Mouse (Mus musculus) heart, postnatal 25 days (tissue): Measurements from ENCODE around the gene Baz1b. TPM values are rescaled to one million over a fixed set of nuclear protein-coding genes. Genes with fewer than 3 reads are reported as not detected.
"Not testable (repeated sequence)": the region's sequence is repeated elsewhere in the genome, so short reads cannot be mapped to it uniquely, and the experiment has no call there.

Source experiments
- DNase-seq: peaks from one replicate; pipeline ENCODE4 v3.0.0; 2022; ENCODE audit warnings: low spot score
- intact Hi-C: fragments of 180-260 bp; cut with DNase I; formaldehyde crosslinking; loops from one replicate; pipeline ENCODE4 v1.15.1; 2025
- total RNA-seq, 2 experiments: library from RNA; stranded (reverse); gene quantifications; 2 replicates each; pipeline ENCODE4 v1.2.3; 2021

Gene Baz1b
- total RNA-seq, 2 experiments from 2014 or later: 38.2 to 45.3 TPM

DNA sequence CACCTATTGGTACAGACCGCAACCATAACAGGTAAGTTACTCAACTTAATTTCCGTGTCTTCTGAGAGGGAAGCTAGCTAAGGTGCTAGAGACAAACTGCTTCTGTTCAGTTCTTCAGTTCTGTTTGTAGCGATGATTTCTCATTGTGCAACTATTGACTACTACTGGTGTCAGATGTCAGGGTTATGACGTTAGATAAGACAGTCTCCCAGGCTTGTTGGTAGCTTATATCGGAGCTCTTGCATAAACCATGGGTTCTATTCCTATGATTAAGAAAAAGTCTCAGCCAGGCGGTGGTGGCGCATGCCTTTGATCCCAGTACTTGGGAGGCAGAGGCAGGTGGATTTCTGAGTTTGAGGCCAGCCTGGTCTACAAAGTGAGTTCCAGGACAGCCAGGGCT is 35.0 kb downstream of the Baz1b start:
- no peak for DNase-seq
- intact Hi-C loops: no loop called here

GRCm38 (mm10) chr5:135224169-135224568 is 37.1 kb downstream of the Baz1b start:
- intact Hi-C loops: no loop called here
- no peak for DNase-seq

- intact Hi-C loops: not testable (repeated sequence)
These were observed 38.8 kb downstream of the Baz1b start for GRCm38 (mm10) chr5:135225879-135226278.

GRCm38 (mm10) chr5:135230186-135230585 is 43.1 kb downstream of the Baz1b start:
- intact Hi-C loops: no loop called here
- DNase-seq: no peak

More at GRCm38 (mm10) chr5:135225879-135226278, 38.8 kb downstream of the Baz1b start:
- DNase-seq: not testable (repeated sequence)

GRCm38 (mm10) chr5:135233166-135233920 is 46.3 kb downstream of the Baz1b start:
- DNase-seq: no peak
- intact Hi-C loops: no loop called here

GRCm38 (mm10) chr5:135236571-135236970 is 49.5 kb downstream of the Baz1b start:
- intact Hi-C loops: loop anchor here (1.0 kb wide), 1 partner anchor 50 kb away; no protein-coding TSS in a partner anchor
- DNase-seq: no peak

GRCm38 (mm10) chr5:135238832-135239231 is 51.8 kb downstream of the Baz1b start:
- DNase-seq: no peak
- intact Hi-C loops: no loop called here

DNA sequence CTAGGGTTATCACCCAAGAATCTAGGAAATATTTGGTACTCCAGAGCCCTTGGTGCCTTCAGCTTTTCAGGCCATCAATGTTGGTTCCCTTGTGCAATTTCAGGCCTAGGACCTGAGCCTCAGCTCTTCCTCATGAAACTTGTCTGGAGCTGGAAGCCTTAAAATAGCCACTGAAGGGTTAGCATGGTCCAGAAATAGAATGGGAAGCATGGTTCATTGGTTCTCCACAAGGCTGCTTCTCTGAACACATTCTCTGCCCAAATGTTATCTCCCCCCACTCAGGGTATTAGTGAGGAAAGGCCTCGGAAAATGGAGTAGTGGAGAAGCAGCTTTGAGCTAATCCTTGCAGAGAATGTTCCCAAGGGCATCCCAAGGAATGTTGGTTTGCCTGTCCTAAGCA is 54.4 kb downstream of the Baz1b start:
- no peak for DNase-seq
- intact Hi-C loops: no loop called here

DNA sequence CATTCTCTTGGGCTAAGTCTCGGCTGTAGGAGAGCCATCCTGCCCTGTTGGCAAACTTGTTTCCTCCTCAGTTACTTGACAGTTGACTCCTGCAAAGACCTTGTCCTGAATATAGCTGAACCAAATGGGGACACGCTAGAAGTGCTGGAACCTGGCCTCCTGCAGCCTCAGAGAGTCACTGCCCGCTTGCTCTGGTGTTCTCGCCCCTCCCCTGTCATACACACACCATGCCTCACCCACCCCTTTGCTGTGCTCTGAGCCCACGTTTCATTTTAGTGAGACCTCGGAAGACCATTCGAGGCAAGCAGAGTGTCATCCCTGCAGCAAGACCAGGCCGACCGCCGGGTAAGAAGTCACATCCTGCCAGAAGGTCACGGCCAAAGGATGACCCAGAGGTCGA is 55.1 kb downstream of the Baz1b start:
- intact Hi-C loops: no loop called here

DNA sequence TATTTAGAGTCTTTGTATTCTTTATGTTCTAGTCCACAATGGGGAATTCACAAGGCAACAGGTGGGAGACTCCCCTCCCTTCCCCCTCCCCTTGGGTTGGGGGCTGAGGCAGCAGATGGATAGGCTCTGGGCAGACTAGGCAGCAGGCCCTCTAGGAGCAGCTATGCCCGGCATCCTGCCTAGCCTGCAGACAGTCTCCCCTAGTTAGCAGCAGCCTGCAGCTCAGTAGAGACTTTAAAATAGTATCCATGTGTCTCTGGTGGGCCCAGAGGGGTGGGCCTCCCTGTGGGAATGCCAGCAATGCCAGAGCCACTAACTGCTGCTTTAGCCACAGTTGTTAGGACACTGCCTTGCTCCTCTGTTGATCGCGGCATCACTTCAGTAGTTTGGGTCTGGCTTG is 55.5 kb downstream of the Baz1b start:
- no peak for DNase-seq
- intact Hi-C loops: no loop called here

More for the DNA sequence above, 55.1 kb downstream of the Baz1b start:
- no peak for DNase-seq

DNA sequence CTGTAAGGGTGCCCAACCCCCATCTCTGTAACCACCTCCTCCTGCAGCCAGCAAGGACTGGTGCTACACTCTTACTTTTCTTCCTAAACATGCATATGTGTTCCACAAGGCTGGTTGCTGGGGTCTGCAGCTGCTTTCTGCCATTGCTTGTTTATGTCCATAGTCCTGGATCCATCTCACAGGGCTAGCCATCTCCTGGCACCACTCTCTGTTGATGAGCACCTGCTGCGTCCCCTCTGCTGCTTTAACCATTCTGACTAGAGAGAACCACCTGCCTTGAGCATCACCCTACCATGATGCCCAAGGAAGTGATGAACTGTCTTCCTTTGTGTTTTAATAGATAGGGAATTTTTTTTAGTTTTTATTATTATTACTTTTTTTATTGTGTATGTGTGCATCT is 56.1 kb downstream of the Baz1b start:
- intact Hi-C loops: no loop called here
- DNase-seq: no peak

- DNase-seq: no peak
- intact Hi-C loops: no loop called here
These were observed 59.5 kb downstream of the Baz1b start for GRCm38 (mm10) chr5:135246531-135246930.

GRCm38 (mm10) chr5:135247337-135247736 is 60.3 kb downstream of the Baz1b start:
- no peak for DNase-seq
- intact Hi-C loops: no loop called here

GRCm38 (mm10) chr5:135248956-135249676 is 62.1 kb downstream of the Baz1b start:
- intact Hi-C loops: no loop called here
- no peak for DNase-seq

GRCm38 (mm10) chr5:135250186-135251078 is 63.4 kb downstream of the Baz1b start:
- intact Hi-C loops: no loop called here
- DNase-seq: no peak

DNA sequence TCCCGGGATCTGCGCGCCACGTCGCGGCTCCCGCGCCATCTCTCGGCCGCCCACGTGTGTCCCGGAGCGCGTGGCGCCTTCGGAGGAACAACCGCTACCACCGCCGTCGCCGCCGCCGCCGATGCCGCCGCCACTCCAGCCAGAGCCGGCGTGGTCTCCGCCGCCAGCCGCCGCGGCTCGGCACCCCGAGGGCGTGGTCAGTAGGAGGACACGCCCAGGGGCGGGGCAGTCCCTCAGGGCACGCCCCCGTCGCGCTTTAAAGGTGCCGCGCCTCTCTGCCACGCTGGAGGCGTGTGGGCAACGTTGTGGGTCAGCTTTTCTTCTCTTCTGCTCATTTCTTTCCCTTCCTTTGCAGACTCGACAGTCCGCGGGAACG is 64.0 kb downstream of the Baz1b start, which contains the start of gene Fzd9:
Gene Fzd9, minus strand, starts transcription at position 152 of the 376 bp plus-strand sequence.
- intact Hi-C loops: no loop called here
- DNase-seq: peak; percentile 64

- DNase-seq: no peak
- intact Hi-C loops: no loop called here
These were observed 66.8 kb downstream of the Baz1b start for GRCm38 (mm10) chr5:135253741-135254401.

DNA sequence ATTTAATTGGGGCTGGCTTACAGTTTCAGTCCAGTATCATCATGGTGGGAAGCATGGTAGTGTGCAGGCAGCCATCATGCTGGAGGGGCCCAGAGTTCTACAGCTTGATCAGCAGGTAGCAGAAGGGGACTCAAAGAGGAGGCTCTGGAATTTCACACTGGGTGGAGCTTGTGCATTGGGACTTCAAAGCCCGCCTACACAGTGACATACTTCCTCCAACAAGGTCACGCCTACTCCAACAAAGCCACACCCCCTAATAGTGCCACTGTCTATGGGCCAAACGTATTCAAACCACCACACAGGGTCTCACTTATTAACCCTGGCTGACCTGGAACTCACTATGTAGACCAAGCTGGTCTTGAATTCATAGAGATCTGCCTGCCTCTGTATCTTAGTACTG is 69.1 kb downstream of the Baz1b start:
- intact Hi-C loops: no loop called here
- no peak for DNase-seq

DNA sequence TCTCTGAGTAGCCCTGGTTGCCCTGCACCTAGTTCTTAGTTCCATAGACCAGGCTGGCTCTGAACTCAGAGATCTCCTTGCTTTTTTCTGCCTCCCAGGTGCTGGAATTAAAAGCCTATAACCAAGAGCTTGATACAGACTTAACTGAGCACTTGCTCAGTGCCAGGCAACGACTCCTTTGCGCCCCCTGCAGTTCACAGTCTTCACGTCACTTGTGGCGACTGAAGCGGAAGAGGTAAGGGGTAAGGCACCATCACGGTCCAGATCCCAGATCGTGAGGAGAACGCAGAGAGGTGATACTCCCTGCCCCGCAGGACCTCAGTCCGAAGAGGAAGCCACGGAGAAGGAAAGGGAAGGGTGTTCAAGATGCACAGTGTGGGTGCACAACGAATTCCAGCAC is 70.5 kb downstream of the Baz1b start:
- DNase-seq: no peak
- intact Hi-C loops: no loop called here
